Mouse (Mus musculus) CH12.LX (cell line): ENCODE data around the gene Plod1.

ENCODE experiments used
- MAZ ChIP-seq: IDR thresholded peaks from 2 replicates; pipeline ENCODE4 v1.6.1; 2012; ENCODE audit warnings: low read depth, mild to moderate bottlenecking, inconsistent platforms, low read length, improper control_type of control experiment, moderate library complexity
- RCOR1 ChIP-seq: conservative IDR thresholded peaks from 2 replicates; pipeline ENCODE4 v1.6.1; 2012; ENCODE audit warnings: low read depth, mild to moderate bottlenecking, inconsistent platforms, low read length, improper control_type of control experiment
- TCF12 ChIP-seq: IDR thresholded peaks from 2 replicates; pipeline ENCODE4 v1.6.1; 2014; ENCODE audit warnings: low read depth, mild to moderate bottlenecking, inconsistent platforms, low read length, improper control_type of control experiment

GRCm38 (mm10) chr4:147886158-147886557, 50.4 kb downstream of the Plod1 start:
- TF ChIP-seq MAZ (no peak), TCF12 (no peak), RCOR1 (no peak)
